Mouse (Mus musculus): Measurements from ENCODE around the gene Lrrc38.
A peak's percentile ranks its signal among the peaks of the same experiment; 100 is the strongest.

The Lrrc38 gene

DNA sequence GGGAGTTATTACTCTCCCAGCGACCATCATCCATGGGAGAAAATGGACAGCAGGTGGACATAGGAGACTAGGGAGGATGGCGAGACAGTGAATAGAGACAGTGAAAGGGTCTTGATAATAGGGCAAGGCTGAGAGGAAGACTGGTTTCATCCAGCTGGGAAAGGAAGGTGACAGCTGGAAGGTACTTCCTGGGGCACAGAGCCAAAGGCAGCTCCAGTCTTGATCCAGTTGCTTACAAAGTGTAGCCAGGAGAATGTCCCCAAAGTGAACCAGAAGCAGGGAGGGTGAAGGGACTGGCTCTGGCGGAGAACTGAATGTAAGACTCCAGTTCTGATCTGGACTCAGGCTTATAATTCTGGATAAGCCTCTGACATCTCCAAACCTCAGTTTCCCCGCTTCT lies 2.7 kb downstream of the Lrrc38 start:
- DNase-seq, result no peak

DNA sequence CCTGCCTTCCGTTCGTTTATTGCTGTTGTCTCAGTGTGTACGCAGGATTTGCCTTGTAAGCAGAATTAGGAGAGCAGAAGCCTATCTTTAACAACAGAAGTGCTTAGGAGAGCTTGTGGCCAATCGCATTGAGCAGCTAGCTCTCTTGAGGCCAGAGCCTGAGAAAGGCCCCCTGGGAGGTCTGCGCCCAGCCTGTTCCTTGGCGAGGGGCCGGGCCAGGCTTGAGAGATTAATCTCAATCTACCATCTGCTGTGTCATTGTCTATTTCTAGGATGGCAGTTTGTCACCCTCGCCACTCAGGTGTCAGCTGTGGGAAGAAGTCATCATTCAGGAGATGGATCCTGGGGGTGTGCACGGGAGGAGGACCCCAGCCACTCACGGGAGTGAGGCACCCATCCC lies 12.0 kb downstream of the Lrrc38 start:
- DNase-seq, result no peak

GRCm38 (mm10) chr4:143366415-143367041 lies 17.0 kb downstream of the Lrrc38 start:
- DNase-seq, result no peak

DNA sequence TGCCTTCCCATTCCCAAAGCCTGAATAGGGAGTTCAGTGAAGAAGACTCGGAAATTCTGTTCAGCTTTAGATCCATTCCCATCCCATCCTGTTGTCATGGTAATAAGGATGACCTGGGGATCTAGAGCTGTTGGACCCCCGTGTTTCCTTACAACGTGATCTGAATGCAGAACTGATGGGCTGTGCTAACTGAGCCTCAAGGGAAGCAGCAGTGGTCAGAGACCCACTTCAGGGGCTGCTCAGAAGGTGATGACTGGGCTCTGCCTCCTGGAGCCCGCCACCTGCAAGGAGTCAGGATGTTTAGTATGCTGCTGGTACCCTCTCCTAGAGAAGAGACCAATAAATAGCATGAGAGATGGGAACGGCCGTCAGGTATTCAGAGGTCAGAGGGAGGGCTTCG lies 29.9 kb downstream of the Lrrc38 start:
- DNase-seq, result no peak

DNA sequence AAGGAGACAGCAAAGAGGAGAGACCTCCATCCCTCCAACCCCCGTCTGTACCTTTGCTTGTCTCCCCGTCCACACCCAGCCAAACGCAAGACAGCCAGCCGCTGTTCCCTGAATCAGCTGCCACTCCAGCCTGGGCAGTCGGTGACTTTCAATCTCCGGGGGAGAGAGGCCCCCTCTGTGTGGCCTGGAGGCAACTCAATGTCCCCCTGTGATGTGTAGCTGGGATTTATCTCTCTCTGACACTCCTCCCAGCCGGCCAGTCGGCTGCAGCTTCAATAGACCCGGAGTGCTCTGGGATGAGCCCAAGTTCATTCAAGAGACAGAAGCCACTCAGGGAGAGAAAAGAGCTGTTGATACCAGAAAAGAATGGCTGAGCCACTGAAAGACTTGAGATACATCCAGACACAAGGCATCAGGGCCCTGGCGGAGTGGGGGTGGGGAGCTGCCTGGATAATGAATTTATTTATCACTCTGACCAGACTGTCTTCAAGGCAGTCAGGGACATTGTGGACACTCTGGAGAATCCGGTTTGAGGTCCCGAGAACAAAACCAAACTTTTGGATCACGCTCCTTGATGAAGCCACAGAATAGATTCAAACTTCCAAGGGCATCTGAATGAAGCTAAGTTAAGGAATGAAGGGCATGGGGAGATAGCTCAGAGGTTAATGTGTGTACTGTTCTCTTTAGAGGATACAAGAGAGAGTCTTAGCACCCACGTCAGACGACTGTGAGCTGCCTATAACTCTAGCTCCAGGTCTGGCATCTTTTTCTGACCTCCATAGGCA lies 30.6 kb downstream of the Lrrc38 start:
- DNase-seq, result no peak

DNA sequence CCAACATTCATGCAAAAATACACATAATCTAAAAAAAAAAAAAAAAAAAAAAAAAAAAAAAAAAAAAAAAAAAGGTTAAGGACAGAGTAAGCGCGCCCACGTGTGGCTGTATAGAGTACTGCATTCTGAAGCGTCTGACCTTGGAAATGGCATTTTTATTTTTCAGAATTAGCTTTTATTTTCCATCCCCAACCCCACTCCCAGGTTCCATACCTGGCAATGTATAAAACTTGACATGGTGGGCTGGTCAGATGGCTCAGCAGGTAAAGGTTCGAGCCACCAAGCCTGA lies 31.1 kb downstream of the Lrrc38 start:
- peak; percentile 77 for DNase-seq

DNA sequence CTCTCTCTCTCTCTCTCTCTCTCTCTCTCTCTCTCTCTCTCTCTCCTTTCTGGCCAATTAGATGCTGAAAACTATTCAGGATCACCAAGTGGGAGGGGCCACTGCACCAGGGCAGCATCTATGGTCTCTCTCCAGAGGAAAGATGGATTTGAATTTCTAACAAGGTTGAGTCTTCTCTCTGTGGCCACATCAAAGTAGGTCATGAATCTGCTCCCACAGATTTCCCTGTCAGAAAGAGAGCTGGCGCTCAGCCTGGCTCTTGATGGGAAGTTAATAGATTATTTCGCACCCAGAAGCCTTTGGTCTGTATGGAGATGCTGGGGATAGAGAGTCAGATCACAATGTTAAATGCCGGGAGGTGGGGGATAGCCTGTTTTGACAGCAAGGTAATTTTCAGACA lies 32.6 kb downstream of the Lrrc38 start:
- no peak for DNase-seq

- DNase-seq, result peak; percentile 25
Measured at GRCm38 (mm10) chr4:143383646-143384045, 34.1 kb downstream of the Lrrc38 start.

GRCm38 (mm10) chr4:143388955-143389702 lies 39.6 kb downstream of the Lrrc38 start:
- peak; percentile 54 for DNase-seq

DNA sequence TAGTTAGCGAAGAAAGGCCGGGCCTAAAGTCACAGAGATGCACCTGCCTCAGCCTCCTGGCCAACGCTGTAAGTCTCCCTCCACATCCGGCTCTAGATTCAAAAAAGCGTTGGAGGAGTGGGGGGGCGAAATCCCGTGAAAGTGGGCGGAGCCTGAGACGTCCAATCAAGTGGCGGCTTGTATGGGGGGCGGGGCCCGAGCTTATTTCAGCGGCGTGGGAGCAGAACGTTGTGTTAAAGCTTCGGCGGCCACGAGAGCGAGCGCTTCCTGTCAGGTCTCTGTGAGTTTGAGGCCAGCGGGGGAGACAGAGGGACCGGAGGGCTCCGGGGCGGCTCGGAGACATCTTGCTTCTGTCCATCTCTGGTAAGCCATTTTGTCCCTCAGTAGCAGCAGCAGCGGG lies 44.6 kb downstream of the Lrrc38 start, which contains the start of gene Pramel1:
TSS of gene Pramel1 (plus strand) at position 248 of the 400 bp plus-strand sequence.
- no peak for DNase-seq

GRCm38 (mm10) chr4:143411566-143412218 lies 62.1 kb downstream of the Lrrc38 start:
- no peak for DNase-seq

DNA sequence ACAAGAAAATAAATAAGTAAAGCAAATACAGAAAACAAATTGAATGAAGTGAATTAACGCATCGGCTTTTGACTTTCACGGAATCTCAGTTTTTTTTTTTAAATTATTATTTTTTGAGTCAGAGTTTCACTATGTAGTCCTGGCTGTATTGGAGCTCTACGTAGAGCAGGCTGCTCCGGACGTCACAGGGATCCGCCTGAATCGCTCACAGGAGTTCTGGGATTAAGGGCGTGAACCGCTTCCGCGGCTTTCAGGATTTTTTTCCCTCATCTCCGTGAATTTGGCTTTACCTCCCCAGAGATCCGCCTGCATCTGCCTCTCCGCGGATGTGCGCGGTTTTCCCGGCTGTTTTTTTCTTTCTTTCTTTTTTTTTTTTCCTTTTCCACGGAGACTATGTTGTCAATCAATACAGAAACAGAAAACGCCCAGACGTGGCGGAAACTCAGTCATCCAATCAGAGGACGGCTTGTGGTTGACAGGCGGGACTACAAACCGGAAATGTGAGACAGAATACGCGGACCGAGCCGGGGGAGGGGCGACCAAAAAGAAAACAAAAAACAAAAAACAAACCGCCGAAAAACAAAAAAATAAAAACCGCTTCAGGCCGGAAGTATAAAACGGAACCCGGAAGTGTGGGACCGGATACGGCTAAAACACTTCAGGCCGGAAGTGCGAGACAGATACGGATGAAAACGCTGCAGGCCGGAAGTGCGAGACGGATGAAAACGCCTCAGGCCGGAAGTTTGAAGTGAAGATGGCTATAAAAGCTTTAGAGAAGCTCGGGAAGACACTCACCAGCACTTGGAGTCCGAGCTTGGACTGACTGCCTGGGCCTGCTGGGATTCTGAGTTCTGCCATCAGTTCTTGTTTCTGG lies 62.9 kb downstream of the Lrrc38 start, which contains the start of gene Pramef8:
TSS of gene Pramef8 (plus strand) at position 208 of the 874 bp plus-strand sequence.
- peak; percentile 86 for DNase-seq

- DNase-seq, result no peak
Measured at GRCm38 (mm10) chr4:143413621-143414020, 64.1 kb downstream of the Lrrc38 start.

- DNase-seq, result no peak
Measured at GRCm38 (mm10) chr4:143414121-143414520, 64.6 kb downstream of the Lrrc38 start.

Data from right cerebral cortex, postnatal 4 days (tissue).